Mouse (Mus musculus): ENCODE measurements around the gene Bloc1s4. TPM values are rescaled to one million over a fixed set of nuclear protein-coding genes. Genes with fewer than 3 reads are reported as not detected.
A peak's percentile ranks its signal among the peaks of the same experiment; 100 is the strongest.

Bloc1s4 gene
- polyA plus RNA-seq, 1 experiment from 2014 or later: 23.5 TPM

DNA sequence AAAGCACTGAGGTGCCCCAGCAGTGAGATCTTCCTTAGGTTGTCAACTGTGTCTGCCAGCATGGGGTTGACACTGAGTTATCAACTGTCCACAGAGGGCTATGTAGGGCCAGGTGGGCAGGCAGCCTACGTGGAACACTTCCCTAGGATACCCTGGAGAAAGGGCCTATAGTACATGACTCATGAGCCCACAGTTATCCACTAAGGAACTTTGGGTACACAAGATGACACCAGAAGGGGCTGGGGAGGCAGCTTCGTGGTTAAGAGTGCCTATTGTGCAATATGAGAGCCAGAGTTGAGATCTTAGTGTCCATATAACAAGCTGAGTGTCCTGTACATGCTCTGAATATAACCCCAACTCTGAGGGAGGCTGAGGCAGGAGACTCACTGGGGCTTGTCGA is 21.2 kb upstream of the Bloc1s4 start:
- H3K27ac ChIP-seq: no peak overlapping the region
- WGBS: 69% methylated on average over 3 of the region's 3 CpGs
- DNase-seq (ENCODE audit: low spot score): no peak
- no peaks in the 10 kb centered on the region for H3K27me3 ChIP-seq (ENCODE audit: insufficient read depth, poor library complexity, severe bottlenecking)
- H3K9me3 ChIP-seq: no peaks in the 10 kb centered on the region
- no peaks in the 10 kb centered on the region for H3K36me3 ChIP-seq
- peaks cover 35% of the 10 kb centered on the region for H3K4me1 ChIP-seq (replicated peaks)
- no peak overlapping the region for H3K4me3 ChIP-seq

DNA sequence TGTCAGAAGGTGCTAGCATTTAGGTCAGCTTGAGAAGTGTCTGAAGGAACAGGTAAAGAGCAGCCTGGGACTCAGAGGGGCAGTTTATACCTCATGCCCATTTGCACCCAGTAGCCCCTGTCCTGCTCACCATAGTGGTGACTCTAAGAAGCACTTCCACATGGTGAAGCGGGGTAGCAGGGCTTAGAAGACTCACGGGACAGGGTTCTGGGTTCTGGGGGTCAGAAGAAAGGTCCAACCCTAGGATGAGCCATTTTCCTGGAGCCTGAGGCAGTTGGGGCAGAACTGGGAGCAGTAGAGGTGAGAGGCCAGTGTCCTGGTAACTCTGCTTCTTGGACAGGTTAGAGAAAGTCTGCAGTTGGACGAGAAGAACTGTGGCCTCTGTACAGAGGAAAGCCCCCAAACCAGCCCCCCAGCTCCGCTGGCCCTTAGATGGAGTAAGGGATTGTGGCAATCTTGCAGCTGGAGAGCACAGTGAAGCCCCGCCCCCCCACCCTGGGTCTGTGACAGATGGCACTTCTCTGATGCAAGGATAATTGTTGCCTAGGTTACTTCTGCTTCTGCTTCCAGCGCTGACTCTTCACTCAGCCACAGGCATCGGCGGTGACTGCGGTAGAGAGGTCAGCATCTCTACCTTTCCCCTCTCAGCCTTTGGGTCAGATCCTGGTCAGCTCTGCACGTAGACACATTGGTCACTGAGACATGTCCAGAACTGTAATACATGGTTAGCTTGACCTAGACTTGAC is 18.7 kb upstream of the Bloc1s4 start:
- Histone ChIP-seq H3K36me3 (no peaks in the 10 kb centered on the region), H3K27ac (peak overlapping the region; percentile 81), H3K4me1 (replicated peaks) (peaks cover 46% of the 10 kb centered on the region), H3K9me3 (no peaks in the 10 kb centered on the region), H3K27me3 (ENCODE audit: insufficient read depth, poor library complexity, severe bottlenecking) (no peaks in the 10 kb centered on the region), H3K4me3 (no peak overlapping the region)
- peak; percentile 60 for DNase-seq (ENCODE audit: low spot score)
- WGBS: 32% methylated on average over 10 of the region's 10 CpGs

GRCm38 (mm10) chr5:36759848-36760247 is 11.4 kb upstream of the Bloc1s4 start:
- H3K36me3 ChIP-seq: no peaks in the 10 kb centered on the region
- no peaks in the 10 kb centered on the region for H3K27me3 ChIP-seq (ENCODE audit: insufficient read depth, poor library complexity, severe bottlenecking)
- 67% methylated on average over 4 of the region's 4 CpGs for WGBS
- DNase-seq (ENCODE audit: low spot score): no peak
- no peak overlapping the region for H3K4me3 ChIP-seq
- no peaks in the 10 kb centered on the region for H3K9me3 ChIP-seq
- H3K4me1 ChIP-seq (replicated peaks): peaks cover 21% of the 10 kb centered on the region
- no peak overlapping the region for H3K27ac ChIP-seq

GRCm38 (mm10) chr5:36757033-36757432 is 8.6 kb upstream of the Bloc1s4 start:
- Histone ChIP-seq H3K9me3 (no peaks in the 10 kb centered on the region), H3K36me3 (no peaks in the 10 kb centered on the region), H3K4me3 (no peak overlapping the region), H3K27ac (no peak overlapping the region), H3K27me3 (ENCODE audit: insufficient read depth, poor library complexity, severe bottlenecking) (no peaks in the 10 kb centered on the region), H3K4me1 (replicated peaks) (peaks cover under 1% of the 10 kb centered on the region; the same call in 1 of the 2 replicates)
- DNase-seq (ENCODE audit: low spot score): no peak
- WGBS: 68% methylated on average over 5 of the region's 5 CpGs

GRCm38 (mm10) chr5:36750119-36751078 is 1.9 kb upstream of the Bloc1s4 start:
- Histone ChIP-seq H3K27me3 (ENCODE audit: insufficient read depth, poor library complexity, severe bottlenecking) (no peaks in the 10 kb centered on the region), H3K36me3 (0 out of 2 replicates have a peak, but pooled peaks cover 3% of the 10 kb centered on the region), H3K27ac (no peak overlapping the region), H3K4me1 (replicated peaks) (peaks cover 22% of the 10 kb centered on the region), H3K4me3 (no peak overlapping the region), H3K9me3 (no peaks in the 10 kb centered on the region)
- WGBS: 76% methylated on average over 9 of the region's 9 CpGs
- no peak for DNase-seq (ENCODE audit: low spot score)

DNA sequence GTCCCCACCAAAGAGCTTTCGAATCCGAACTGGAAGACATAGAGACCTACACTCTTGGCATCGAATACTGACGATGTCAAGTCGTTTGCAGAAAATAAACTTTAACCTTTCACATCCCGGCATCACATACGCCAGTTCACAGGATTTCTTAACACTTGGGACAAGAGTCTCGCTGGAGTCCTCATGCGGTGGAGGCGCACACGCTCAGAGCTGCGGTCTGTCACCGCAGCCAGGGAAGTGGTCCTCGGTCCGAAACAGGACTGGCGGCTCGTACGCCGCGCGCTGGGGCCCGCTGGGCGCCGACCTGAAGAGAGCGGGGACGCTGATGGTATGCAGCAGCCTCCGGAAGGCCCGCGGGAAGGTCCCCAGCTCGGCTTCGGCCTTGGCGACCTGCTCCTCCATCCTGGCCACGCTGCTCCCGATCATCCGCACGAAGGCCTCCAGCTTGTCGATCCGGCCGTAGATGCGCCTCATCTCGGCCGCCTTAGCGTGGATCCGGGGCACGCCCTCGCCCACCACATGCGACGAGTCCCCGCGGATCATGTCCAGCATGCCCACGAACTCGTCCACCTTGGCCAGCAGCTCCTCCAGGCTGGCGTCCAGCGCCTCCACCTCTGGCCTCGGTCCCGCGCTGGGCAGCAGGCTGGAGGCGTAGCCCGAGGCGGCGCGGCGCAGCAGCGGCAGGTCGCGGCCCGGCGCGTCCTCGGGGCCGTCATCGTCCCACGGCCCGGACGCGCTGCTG is 485 bp downstream of the Bloc1s4 start:
- WGBS: 3% methylated on average over 76 of the region's 76 CpGs
- Histone ChIP-seq H3K27ac (peak overlapping the region; percentile 88), H3K4me1 (replicated peaks) (peaks cover 22% of the 10 kb centered on the region), H3K4me3 (peak overlapping the region; percentile 100), H3K27me3 (ENCODE audit: insufficient read depth, poor library complexity, severe bottlenecking) (no peaks in the 10 kb centered on the region), H3K9me3 (no peaks in the 10 kb centered on the region), H3K36me3 (0 out of 2 replicates have a peak, but pooled peaks cover 3% of the 10 kb centered on the region)
- DNase-seq (ENCODE audit: low spot score): peak; percentile 32

- no peak for DNase-seq (ENCODE audit: low spot score)
- no peaks in the 10 kb centered on the region for H3K9me3 ChIP-seq
- 88% methylated on average over 7 of the region's 7 CpGs for WGBS
Measured at GRCm38 (mm10) chr5:36747071-36747470, 1.4 kb downstream of the Bloc1s4 start.

GRCm38 (mm10) chr5:36742126-36742848 is 6.2 kb downstream of the Bloc1s4 start:
- Histone ChIP-seq H3K27me3 (ENCODE audit: insufficient read depth, poor library complexity, severe bottlenecking) (no peaks in the 10 kb centered on the region), H3K4me3 (no peak overlapping the region; the same call in 1 of the 2 replicates), H3K27ac (no peak overlapping the region), H3K4me1 (replicated peaks) (peaks cover 8% of the 10 kb centered on the region), H3K36me3 (0 out of 2 replicates have a peak, but pooled peaks cover 3% of the 10 kb centered on the region), H3K9me3 (no peaks in the 10 kb centered on the region)
- WGBS: 42% methylated on average over 16 of the region's 16 CpGs
- peak; percentile 83 for DNase-seq (ENCODE audit: low spot score)

More at GRCm38 (mm10) chr5:36747071-36747470, 1.4 kb downstream of the Bloc1s4 start:
- Histone ChIP-seq H3K27me3 (ENCODE audit: insufficient read depth, poor library complexity, severe bottlenecking) (no peaks in the 10 kb centered on the region), H3K36me3 (0 out of 2 replicates have a peak, but pooled peaks cover 3% of the 10 kb centered on the region), H3K4me3 (peak overlapping the region; percentile 100), H3K4me1 (replicated peaks) (peaks cover 22% of the 10 kb centered on the region), H3K27ac (no peak overlapping the region)

GRCm38 (mm10) chr5:36739829-36740228 is 8.6 kb downstream of the Bloc1s4 start:
- no peak for DNase-seq (ENCODE audit: low spot score)
- no peak overlapping the region for H3K27ac ChIP-seq
- no peak overlapping the region for H3K4me3 ChIP-seq
- H3K4me1 ChIP-seq (replicated peaks): no peaks in the 10 kb centered on the region
- H3K36me3 ChIP-seq: no peaks in the 10 kb centered on the region
- H3K9me3 ChIP-seq: no peaks in the 10 kb centered on the region
- 65% methylated on average over 4 of the region's 4 CpGs for WGBS
- no peaks in the 10 kb centered on the region for H3K27me3 ChIP-seq (ENCODE audit: insufficient read depth, poor library complexity, severe bottlenecking)

DNA sequence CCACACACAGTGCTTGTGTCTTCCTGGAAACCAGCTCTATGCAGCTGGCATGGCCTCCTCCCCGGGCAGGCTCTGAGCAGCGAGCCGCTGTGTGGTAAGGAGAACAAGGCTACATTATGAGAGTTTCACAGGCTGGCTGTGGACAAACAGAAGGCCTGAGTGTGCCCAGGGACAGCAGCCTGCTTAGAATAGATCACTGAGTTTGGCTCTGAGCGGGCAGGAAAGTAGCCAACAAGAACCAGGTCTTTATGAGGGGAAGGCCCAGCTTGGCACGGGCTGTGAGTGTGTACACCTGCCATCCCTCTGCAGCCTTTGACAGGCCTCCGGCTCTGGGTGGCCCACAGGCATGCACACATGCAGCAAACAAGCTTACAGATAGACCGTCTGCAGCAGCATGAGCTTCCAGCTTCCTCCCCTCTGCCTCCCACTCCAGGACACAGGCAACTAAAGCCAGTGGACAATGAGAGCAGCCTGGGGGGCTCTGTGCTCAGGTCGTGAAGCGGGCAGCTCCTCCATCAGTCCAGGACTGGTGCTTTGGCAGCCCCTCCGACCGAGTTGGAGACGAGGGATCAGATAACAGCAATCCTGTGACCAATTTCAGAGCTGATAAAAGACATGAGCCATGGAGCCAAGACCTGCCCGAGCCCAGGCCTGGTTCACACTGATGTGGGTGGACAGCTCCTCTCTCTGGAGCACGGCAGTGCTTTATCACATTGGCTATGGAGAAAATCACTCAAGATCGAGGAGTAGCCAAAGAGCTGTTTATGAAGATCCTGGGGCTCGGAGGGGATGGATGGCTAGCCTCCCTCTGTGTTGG is 9.4 kb downstream of the Bloc1s4 start:
- Histone ChIP-seq H3K4me1 (replicated peaks) (no peaks in the 10 kb centered on the region), H3K36me3 (no peaks in the 10 kb centered on the region), H3K9me3 (no peaks in the 10 kb centered on the region), H3K27me3 (ENCODE audit: insufficient read depth, poor library complexity, severe bottlenecking) (no peaks in the 10 kb centered on the region), H3K27ac (peak overlapping the region; percentile 13; the same call in 1 of the 2 replicates), H3K4me3 (no peak overlapping the region)
- no peak for DNase-seq (ENCODE audit: low spot score)
- WGBS: 74% methylated on average over 16 of the region's 16 CpGs

GRCm38 (mm10) chr5:36737765-36738164 is 10.7 kb downstream of the Bloc1s4 start:
- Histone ChIP-seq H3K27ac (no peak overlapping the region), H3K9me3 (no peaks in the 10 kb centered on the region), H3K4me1 (replicated peaks) (no peaks in the 10 kb centered on the region), H3K36me3 (no peaks in the 10 kb centered on the region), H3K4me3 (no peak overlapping the region), H3K27me3 (ENCODE audit: insufficient read depth, poor library complexity, severe bottlenecking) (no peaks in the 10 kb centered on the region)
- DNase-seq (ENCODE audit: low spot score): no peak
- 65% methylated on average over 4 of the region's 4 CpGs for WGBS

All from hindbrain, embryonic 10.5 days (tissue).